Mouse (Mus musculus): Measurements from ENCODE around the gene Fbxo11. TPM values are rescaled to one million over a fixed set of nuclear protein-coding genes. Genes with fewer than 3 reads are reported as not detected.

The Fbxo11 gene
- polyA plus RNA-seq, 1 experiment from 2014 or later, result 26.7 TPM

Other genes starting within 250 kb of the Fbxo11 start
- not detected in 2 replicates for gene Rpl36-ps4, start 144.3 kb downstream of the Fbxo11 start, polyA plus RNA-seq (2014; fragmentation: Nextera tagmentation; extraction: Ambion mirVana)
- gene Msh6, start 90.2 kb downstream of the Fbxo11 start, polyA plus RNA-seq (2014; fragmentation: Nextera tagmentation; extraction: Ambion mirVana), result 35.6 and 70.6 TPM in 2 replicates

Data from kidney, embryonic 14.5 days (tissue).